Mouse (Mus musculus) MEL (cell line): ENCODE measurements at regions not wholly inside any gene's neighbourhood (a gene's known extent, or its start where the extent isn't known, plus 50 kb on each side); places are given as distances from the start of the nearest gene placed in this dataset.

ENCODE experiments used
- DNase-seq: peaks from one replicate; pipeline ENCODE4 v3.0.0; 2011; ENCODE audit warnings: low read depth, low spot score
- H3K27ac ChIP-seq: 2 replicates; pipeline ENCODE4 v1.5.1; 2012; ENCODE audit warnings: low read depth, mild to moderate bottlenecking, control low read depth, low read length, moderate library complexity; ENCODE audit not compliant: control insufficient read depth
- H3K27me3 ChIP-seq, 2 experiments: fragments of 150-350 bp in 1 of 2; sonication (generic) in 1 of 2; 2 replicates each; pipeline ENCODE4 v1.6.1; 2012; ENCODE audit warnings: low read length in 2 of 2, mild to moderate bottlenecking in 2 of 2, improper control_type of control experiment in 1 of 2, moderate library complexity in 1 of 2; ENCODE audit not compliant: insufficient read depth in 2 of 2, control insufficient read depth in 1 of 2
- H3K36me3 ChIP-seq, 2 experiments: 2 replicates each; pipeline ENCODE4 v1.6.1; 2012 to 2014; ENCODE audit warnings: low read length in 2 of 2, improper control_type of control experiment in 1 of 2, inconsistent platforms in 1 of 2, mild to moderate bottlenecking in 1 of 2; ENCODE audit not compliant: insufficient read depth in 2 of 2, control insufficient read depth in 1 of 2
- H3K4me1 ChIP-seq, 2 experiments: fragments of 150-350 bp in 1 of 2; sonication (generic) in 1 of 2; 2 replicates each; pipeline ENCODE4 v1.6.1; 2012; ENCODE audit warnings: low read length in 2 of 2, improper control_type of control experiment in 1 of 2, mild to moderate bottlenecking in 1 of 2; ENCODE audit not compliant: insufficient read depth in 2 of 2, control insufficient read depth in 1 of 2
- H3K4me3 ChIP-seq, 2 experiments: fragments of 150-350 bp in 1 of 2; sonication (generic) in 1 of 2; 2 replicates each; pipeline ENCODE4 v1.5.1; 2012; ENCODE audit warnings: low read depth in 2 of 2, low read length in 2 of 2, mild to moderate bottlenecking in 2 of 2, moderate library complexity in 2 of 2, control low read depth in 1 of 2, improper control_type of control experiment in 1 of 2; ENCODE audit not compliant: control insufficient read depth in 1 of 2, insufficient read depth in 1 of 2
- H3K79me2 ChIP-seq: 2 replicates; pipeline ENCODE4 v1.6.1; 2012; ENCODE audit warnings: mild to moderate bottlenecking, low read length, moderate library complexity; ENCODE audit not compliant: control insufficient read depth, poor library complexity, insufficient read depth
- H3K9ac ChIP-seq: 2 replicates; pipeline ENCODE4 v1.6.1; 2012; ENCODE audit warnings: low read depth, mild to moderate bottlenecking, control low read depth, low read length, moderate library complexity; ENCODE audit not compliant: control insufficient read depth, poor library complexity, severe bottlenecking
- H3K9me3 ChIP-seq: fragments of 150-350 bp; sonication (generic); replicated peaks from 2 replicates; pipeline ENCODE4 v1.6.1; 2012; ENCODE audit warnings: mild to moderate bottlenecking, low read length, improper control_type of control experiment, moderate library complexity; ENCODE audit not compliant: insufficient read depth
- BHLHE40 ChIP-seq: IDR thresholded peaks from 2 replicates; pipeline ENCODE4 v1.6.1; 2012; ENCODE audit warnings: low read depth, mild to moderate bottlenecking, inconsistent platforms, low read length, improper control_type of control experiment, borderline replicate concordance
- E2F4 ChIP-seq: IDR thresholded peaks from 2 replicates; pipeline ENCODE4 v1.6.1; 2011; ENCODE audit warnings: low read depth, low read length, improper control_type of control experiment, borderline replicate concordance
- ELF1 ChIP-seq: IDR thresholded peaks from 2 replicates; pipeline ENCODE4 v1.6.1; 2014; ENCODE audit warnings: low read depth, mild to moderate bottlenecking, inconsistent platforms, low read length, improper control_type of control experiment, moderate library complexity
- EP300 ChIP-seq, 2 experiments: IDR thresholded peaks; 2 replicates each; pipeline ENCODE4 v1.6.1; 2011; ENCODE audit warnings: improper control_type of control experiment in 2 of 2, low read length in 2 of 2, low read depth in 1 of 2, mild to moderate bottlenecking in 1 of 2
- GABPA ChIP-seq: IDR thresholded peaks from 2 replicates; pipeline ENCODE4 v1.6.1; 2012; ENCODE audit warnings: low read depth, mild to moderate bottlenecking, inconsistent platforms, low read length, improper control_type of control experiment, moderate library complexity
- GATA1 ChIP-seq: IDR thresholded peaks from 2 replicates; pipeline ENCODE4 v1.6.1; 2011; ENCODE audit warnings: low read depth, low read length, improper control_type of control experiment
- MAZ ChIP-seq: IDR thresholded peaks from 2 replicates; pipeline ENCODE4 v1.6.1; 2012; ENCODE audit warnings: low read depth, mild to moderate bottlenecking, inconsistent platforms, low read length, improper control_type of control experiment
- MXI1 ChIP-seq: IDR thresholded peaks from 2 replicates; pipeline ENCODE4 v1.6.1; 2011; ENCODE audit warnings: mild to moderate bottlenecking, low read depth, low read length, improper control_type of control experiment
- MYB ChIP-seq: IDR thresholded peaks from 2 replicates; pipeline ENCODE4 v1.6.1; 2011; ENCODE audit warnings: mild to moderate bottlenecking, low read depth, low read length, improper control_type of control experiment
- NELFE ChIP-seq: IDR thresholded peaks from 2 replicates; pipeline ENCODE4 v1.6.1; 2011; ENCODE audit warnings: low read depth, low read length, improper control_type of control experiment
- POLR2A ChIP-seq, 2 experiments: IDR thresholded peaks; 2 replicates each; pipeline ENCODE4 v1.6.1; 2011 to 2012; ENCODE audit warnings: low read length in 2 of 2, mild to moderate bottlenecking in 2 of 2, control low read depth in 1 of 2, improper control_type of control experiment in 1 of 2, low read depth in 1 of 2, moderate library complexity in 1 of 2; ENCODE audit not compliant: control insufficient read depth in 1 of 2, insufficient read depth in 1 of 2, poor library complexity in 1 of 2
- POLR2AphosphoS5 ChIP-seq: IDR thresholded peaks from 2 replicates; pipeline ENCODE4 v1.6.1; 2012; ENCODE audit warnings: low read depth, borderline replicate concordance, mild to moderate bottlenecking, inconsistent platforms, low read length, moderate library complexity, mixed read lengths
- RCOR1 ChIP-seq: IDR thresholded peaks from 2 replicates; pipeline ENCODE4 v1.6.1; 2012; ENCODE audit warnings: low read depth, mild to moderate bottlenecking, inconsistent platforms, low read length, improper control_type of control experiment
- SIN3A ChIP-seq: IDR thresholded peaks from 2 replicates; pipeline ENCODE4 v1.6.1; 2012; ENCODE audit warnings: low read length, improper control_type of control experiment, inconsistent platforms
- TAL1 ChIP-seq: IDR thresholded peaks from 2 replicates; pipeline ENCODE4 v1.6.1; 2012; ENCODE audit warnings: mild to moderate bottlenecking, inconsistent platforms, low read length, moderate library complexity, mixed read lengths
- UBTF ChIP-seq: IDR thresholded peaks from 2 replicates; pipeline ENCODE4 v1.6.1; 2012; ENCODE audit warnings: low read depth, mild to moderate bottlenecking, inconsistent platforms, low read length, improper control_type of control experiment, moderate library complexity, borderline replicate concordance; ENCODE audit not compliant: insufficient read depth
- USF1 ChIP-seq: IDR thresholded peaks from 2 replicates; pipeline ENCODE4 v1.6.1; 2014; ENCODE audit warnings: low read depth, mild to moderate bottlenecking, inconsistent platforms, low read length, improper control_type of control experiment, moderate library complexity
- ZC3H11A ChIP-seq: IDR thresholded peaks from 2 replicates; pipeline ENCODE4 v1.6.1; 2012; ENCODE audit warnings: low read depth, mild to moderate bottlenecking, inconsistent platforms, low read length, improper control_type of control experiment
- ZKSCAN1 ChIP-seq: IDR thresholded peaks from 2 replicates; pipeline ENCODE4 v1.6.1; 2012; ENCODE audit warnings: low read depth, mild to moderate bottlenecking, inconsistent platforms, low read length, improper control_type of control experiment, moderate library complexity

DNA sequence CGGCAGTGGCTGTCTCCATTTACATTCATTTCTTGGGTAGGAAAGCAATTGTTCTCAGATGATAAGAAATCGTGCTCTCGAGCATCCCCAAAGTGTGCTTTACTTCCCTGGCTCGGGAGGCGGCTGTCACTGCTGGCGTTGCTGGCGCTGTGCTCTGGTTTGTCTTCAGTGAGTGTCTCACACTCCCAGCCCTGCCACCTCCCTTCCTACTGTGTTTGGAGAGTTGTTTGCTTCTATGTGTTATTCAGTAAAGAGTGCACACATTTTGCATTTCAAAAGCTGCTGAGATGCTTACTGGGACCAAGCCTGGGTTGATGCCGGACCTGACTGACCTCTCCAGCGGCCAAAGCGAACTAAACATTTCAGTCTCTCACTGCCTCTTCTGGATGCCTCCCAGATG, 129.3 kb upstream of the Npvf start (continued):
- TF ChIP-seq EP300 (IDR thresholded peaks at IDR 0.05; ENCODE audit: low read depth in 1 of 2, low read length in 2 of 2) = no peak
- no peak for TF ChIP-seq E2F4
- TF ChIP-seq POLR2A (IDR thresholded peaks at IDR 0.05; ENCODE audit: control insufficient read depth in 1 of 2, insufficient read depth in 1 of 2, low read depth in 1 of 2, low read length in 2 of 2, poor library complexity in 1 of 2) = no peak

DNA sequence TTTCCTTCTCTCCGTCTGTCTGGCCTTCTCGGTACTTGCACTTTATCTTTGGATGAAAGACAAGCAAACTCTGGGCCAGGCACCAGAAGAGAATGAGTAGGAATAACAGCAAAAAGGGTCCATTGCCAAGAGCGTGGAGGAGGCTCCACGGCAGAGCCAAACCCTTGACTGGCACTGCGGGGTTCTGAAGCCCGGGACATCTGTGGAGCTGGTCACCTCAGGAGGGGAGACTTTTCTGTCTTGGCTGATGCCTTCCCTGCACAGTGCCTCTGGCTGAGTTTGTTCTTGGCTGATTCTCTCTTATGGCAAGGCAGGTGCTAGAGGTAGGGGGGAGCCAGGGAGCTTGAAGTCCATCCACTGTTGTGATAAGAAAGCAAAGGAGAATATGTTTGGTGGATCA, 130.1 kb upstream of the Npvf start:
- TF ChIP-seq TAL1 = no peak
- TF ChIP-seq UBTF = no peak
- TF ChIP-seq EP300 (IDR thresholded peaks at IDR 0.05; ENCODE audit: low read depth in 1 of 2, low read length in 2 of 2) = no peak
- no peak for TF ChIP-seq MAZ
- TF ChIP-seq USF1 = no peak
- TF ChIP-seq SIN3A = no peak

DNA sequence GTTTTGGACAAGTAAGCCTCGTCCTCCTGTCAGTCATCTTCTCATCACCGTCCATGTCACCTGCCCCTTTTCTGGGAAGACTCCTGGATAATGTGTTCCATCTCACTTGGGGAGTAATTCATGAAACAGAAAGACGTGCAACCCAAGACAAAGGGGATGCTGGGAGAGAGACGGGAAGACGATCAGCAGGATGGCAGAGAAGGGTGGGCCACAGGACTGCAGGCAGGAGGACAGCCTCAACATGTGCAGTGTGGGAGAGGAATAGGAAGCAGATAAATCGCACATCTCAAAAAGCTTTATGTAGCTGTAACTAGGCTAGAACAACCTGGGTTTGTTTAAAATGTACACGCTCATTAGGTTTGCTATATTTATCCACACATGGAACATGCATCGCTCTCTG, 133.4 kb upstream of the Npvf start:
- TF ChIP-seq POLR2AphosphoS5 = no peak
- no peak for TF ChIP-seq RCOR1
- no peak for TF ChIP-seq EP300 (IDR thresholded peaks at IDR 0.05; ENCODE audit: low read depth in 1 of 2, low read length in 2 of 2)
- no peak for TF ChIP-seq GATA1
- TF ChIP-seq POLR2A (IDR thresholded peaks at IDR 0.05; ENCODE audit: control insufficient read depth in 1 of 2, insufficient read depth in 1 of 2, low read depth in 1 of 2, low read length in 2 of 2, poor library complexity in 1 of 2) = no peak
- TF ChIP-seq GABPA = no peak
- TF ChIP-seq UBTF = no peak
- TF ChIP-seq ZKSCAN1 = no peak
- no peak for TF ChIP-seq NELFE
- TF ChIP-seq ELF1 = no peak
- no peak for TF ChIP-seq MYB
- no peak for TF ChIP-seq SIN3A
- TF ChIP-seq BHLHE40 = no peak
- TF ChIP-seq MXI1 = no peak
- TF ChIP-seq ZC3H11A = no peak
- TF ChIP-seq TAL1 = no peak
- Histone ChIP-seq H3K9ac (no peak overlapping the region), H3K4me3 (no peak overlapping the region), H3K4me1 (no peaks in the 10 kb centered on the region), H3K27ac (no peak overlapping the region), H3K27me3 (no peaks in the 10 kb centered on the region; a peak in 1 of 4 replicates), H3K9me3 (no peaks in the 10 kb centered on the region), H3K36me3 (no peaks in the 10 kb centered on the region), H3K79me2 (no peaks in the 10 kb centered on the region)
- no peak for DNase-seq

More for the DNA sequence above, 130.1 kb upstream of the Npvf start:
- Histone ChIP-seq H3K79me2 (no peaks in the 10 kb centered on the region), H3K9me3 (no peaks in the 10 kb centered on the region), H3K4me1 (no peaks in the 10 kb centered on the region), H3K27ac (no peak overlapping the region), H3K27me3 (no peaks in the 10 kb centered on the region; a peak in 1 of 4 replicates), H3K36me3 (no peaks in the 10 kb centered on the region), H3K4me3 (no peak overlapping the region), H3K9ac (no peak overlapping the region)
- DNase-seq = no peak
